Mouse (Mus musculus): ENCODE data around the gene Hypk. TPM values are rescaled to one million over a fixed set of nuclear protein-coding genes. Genes with fewer than 3 reads are reported as not detected.
A peak's percentile ranks its signal among the peaks of the same experiment; 100 is the strongest.
"Not testable (repeated sequence)": the region's sequence is repeated elsewhere in the genome, so short reads cannot be mapped to it uniquely, and the experiment has no call there.

The Hypk gene
- total RNA-seq, 2 experiments from 2014 or later = 18.3 to 20.9 TPM

DNA sequence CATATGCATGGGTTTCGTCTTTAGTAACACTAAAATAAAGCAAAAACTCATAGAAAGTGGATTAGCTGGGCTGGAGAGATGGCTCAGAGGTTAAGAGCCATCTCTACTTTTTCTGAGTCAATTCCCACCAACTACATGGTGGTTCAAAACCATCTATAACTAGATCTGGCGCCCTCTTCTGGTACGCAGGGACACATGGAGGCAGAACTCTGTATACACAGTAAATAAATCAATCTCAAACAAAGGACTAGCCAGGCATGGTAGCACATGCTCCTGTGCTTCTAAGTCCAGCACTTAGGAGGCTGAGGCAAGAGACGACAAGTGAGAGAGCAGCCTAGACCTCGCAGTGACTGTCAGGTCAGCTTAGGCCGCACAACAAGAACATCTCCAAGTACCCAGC is 48.5 kb downstream of the Hypk start:
- DNase-seq (ENCODE audit: low spot score in 2 of 2) = not testable (repeated sequence)

GRCm38 (mm10) chr2:121505942-121506882 is 53.1 kb downstream of the Hypk start, which contains the start of the genes Mfap1a and Wdr76:
Mfap1a (minus strand) TSS chr2:121506665.
Wdr76 (plus strand) TSS chr2:121506723.
- DNase-seq (ENCODE audit: low spot score in 2 of 2) = peak; percentile 84

- no peak for DNase-seq (ENCODE audit: low spot score in 2 of 2)
Measured at GRCm38 (mm10) chr2:121507173-121507950, 54.3 kb downstream of the Hypk start.

GRCm38 (mm10) chr2:121507951-121508330 is 54.9 kb downstream of the Hypk start:
- no peak for DNase-seq (ENCODE audit: low spot score in 2 of 2)

Small RNA genes within 50 kb of the gene (microRNA-seq; reads per million reads assigned to microRNA genes)
- 0 to 0.42 reads per million in 2 experiments for gene Gm22953

Other genes with a start within 250 kb of the Hypk start
- gene Trp53bp1, start 181.9 kb upstream of the Hypk start, total RNA-seq (2021) = 100 to 1,000 TPM; 140 to 151 TPM
- 100 to 1,000 TPM; 521 to 561 TPM for gene Map1a, start 163.7 kb upstream of the Hypk start, total RNA-seq (2021)
- gene Ppip5k1, start 97.9 kb upstream of the Hypk start, total RNA-seq (2021) = 100 to 1,000 TPM; 132 to 136 TPM
- 100 to 1,000 TPM; 365 to 394 TPM for gene Ckmt1, start 95.6 kb upstream of the Hypk start, total RNA-seq (2021)
- gene Strc, start 66.1 kb upstream of the Hypk start, total RNA-seq (2021) = under 1 TPM; 0.09 to 0.23 TPM
- 100 to 1,000 TPM; 188 to 192 TPM for gene Pdia3, start 39.5 kb upstream of the Hypk start, total RNA-seq (2021)
- 1 to 10 TPM; 2.6 to 3.9 TPM for gene Catsper2, start 39.5 kb upstream of the Hypk start, total RNA-seq (2021)
- gene Ell3, start 9.0 kb upstream of the Hypk start, total RNA-seq (2021) = not detected
- 100 to 1,000 TPM; 150 to 163 TPM for gene Serf2, start 4.1 kb upstream of the Hypk start, total RNA-seq (2021)
- under 1 TPM; 0.26 to 0.37 TPM for gene Serinc4, start 3.5 kb downstream of the Hypk start, total RNA-seq (2021)
- gene Mfap1b, start 20.8 kb downstream of the Hypk start, total RNA-seq (2021) = 10 to 100 TPM; 41.6 to 45.0 TPM
- gene Mfap1a, start 53.4 kb downstream of the Hypk start, total RNA-seq (2021) = 10 to 100 TPM; 27.9 to 34.0 TPM
- 1 to 10 TPM; 4.2 to 4.7 TPM for gene Wdr76, start 53.4 kb downstream of the Hypk start, total RNA-seq (2021)

Data from left cerebral cortex, adult 18-20 months (tissue).